Mouse (Mus musculus) bone marrow, adult 2 months (tissue): Measurements from ENCODE around the gene Map3k5.

Experiments used
- CTCF ChIP-seq: fragments of 200-500 bp; IDR thresholded peaks from 2 replicates; pipeline ENCODE4 v1.5.1; 2011; ENCODE audit warnings: low read length, control low read depth; ENCODE audit not compliant: control insufficient read depth, insufficient read depth
- POLR2A ChIP-seq: fragments of 200-500 bp; IDR thresholded peaks from 2 replicates; pipeline ENCODE4 v1.6.1; 2011; ENCODE audit warnings: low read depth, mild to moderate bottlenecking, control low read depth, low read length, borderline replicate concordance; ENCODE audit not compliant: control insufficient read depth

DNA sequence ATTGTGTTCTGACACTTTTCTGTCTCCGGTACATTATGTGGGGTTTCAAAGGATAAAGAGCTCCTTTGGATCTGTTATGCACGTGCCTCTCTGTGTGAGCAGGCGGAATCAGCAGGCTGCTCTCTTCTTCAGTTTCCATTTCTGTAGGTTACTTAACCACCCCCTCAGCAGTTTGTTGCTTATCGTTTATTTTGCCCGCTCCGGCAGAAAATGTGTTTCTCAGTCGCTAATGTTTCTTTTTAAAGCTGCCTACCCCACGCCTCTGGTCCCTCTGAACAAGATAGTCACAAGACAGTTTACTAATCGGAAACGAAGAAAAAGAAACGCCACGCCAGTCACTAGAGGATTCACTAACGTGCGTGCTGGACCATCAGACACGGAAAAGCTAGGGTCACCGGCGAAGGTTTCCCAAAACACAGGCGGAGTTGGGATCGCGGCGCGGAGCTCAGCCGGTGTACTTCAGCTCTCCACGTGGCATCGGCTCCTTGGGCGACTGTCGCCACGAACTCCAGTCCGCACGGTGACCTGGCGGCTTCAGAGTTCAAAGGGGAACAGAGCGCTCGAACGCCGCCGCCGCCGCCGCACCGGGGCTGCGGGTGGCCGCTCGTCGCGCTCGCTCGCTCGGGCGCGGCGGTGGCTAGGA lies 214.0 kb downstream of the Map3k5 start, which contains the start of gene Map7:
- TF ChIP-seq POLR2A (no peak), CTCF (no peak)
